Mouse (Mus musculus): ENCODE measurements at regions not wholly inside any gene's neighbourhood (a gene's known extent, or its start where the extent isn't known, plus 50 kb on each side); places are given as distances from the start of the nearest gene placed in this dataset.

GRCm38 (mm10) chr5:68735186-68735585 is 606.3 kb downstream of the Kctd8 start:
- ATAC-seq, result no peak
- H3K4me1 ChIP-seq (ENCODE audit: control insufficient read depth, insufficient read depth, low read length), result no peaks in the 10 kb centered on the region
- H3K4me2 ChIP-seq (ENCODE audit: low read depth, low read length), result no peak overlapping the region
- no peaks in the 10 kb centered on the region for H3K9me3 ChIP-seq (ENCODE audit: control insufficient read depth, low read length)
- H3K27ac ChIP-seq (ENCODE audit: low read length), result no peak overlapping the region
- H3K27me3 ChIP-seq (replicated peaks; ENCODE audit: control insufficient read depth, insufficient read depth, low read length), result no peaks in the 10 kb centered on the region
- WGBS, result 48% methylated on average over 5 of the region's 5 CpGs
- no peak overlapping the region for H3K4me3 ChIP-seq (ENCODE audit: low read length)
- H3K9ac ChIP-seq (ENCODE audit: low read depth, low read length), result no peak overlapping the region
- H3K36me3 ChIP-seq (ENCODE audit: control insufficient read depth, insufficient read depth, low read length), result no peaks in the 10 kb centered on the region

GRCm38 (mm10) chr5:68750499-68750898 is 591.0 kb downstream of the Kctd8 start:
- H3K27me3 ChIP-seq (replicated peaks; ENCODE audit: control insufficient read depth, insufficient read depth, low read length), result no peaks in the 10 kb centered on the region
- 80% methylated on average over 3 of the region's 3 CpGs for WGBS
- H3K27ac ChIP-seq (ENCODE audit: low read length), result no peak overlapping the region
- ATAC-seq, result no peak
- H3K4me1 ChIP-seq (ENCODE audit: control insufficient read depth, insufficient read depth, low read length), result no peaks in the 10 kb centered on the region
- H3K36me3 ChIP-seq (ENCODE audit: control insufficient read depth, insufficient read depth, low read length), result no peaks in the 10 kb centered on the region
- no peak overlapping the region for H3K9ac ChIP-seq (ENCODE audit: low read depth, low read length)
- H3K9me3 ChIP-seq (ENCODE audit: control insufficient read depth, low read length), result no peaks in the 10 kb centered on the region
- no peak overlapping the region for H3K4me2 ChIP-seq (ENCODE audit: low read depth, low read length)
- H3K4me3 ChIP-seq (ENCODE audit: low read length), result no peak overlapping the region

DNA sequence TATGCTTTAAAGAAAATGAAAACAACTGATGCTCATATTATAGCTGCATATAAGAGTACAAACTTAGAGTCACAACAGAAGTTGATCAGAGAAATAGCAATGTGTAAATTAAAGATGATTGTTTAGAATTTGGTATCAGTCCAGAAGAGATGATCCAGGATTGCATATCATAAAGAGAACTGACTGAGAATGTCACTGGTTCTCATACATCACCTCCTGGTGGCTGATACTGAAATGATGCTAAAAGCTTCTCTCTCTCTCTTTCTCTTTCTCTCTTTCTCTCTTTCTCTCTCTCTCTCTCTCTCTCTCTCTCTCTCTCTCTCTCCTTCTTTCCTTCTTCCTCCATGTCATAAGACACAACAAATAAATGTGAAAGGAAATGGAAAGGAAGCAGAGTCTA is 588.5 kb downstream of the Kctd8 start:
- Histone ChIP-seq H3K36me3 (ENCODE audit: control insufficient read depth, insufficient read depth, low read length) (no peaks in the 10 kb centered on the region), H3K4me3 (ENCODE audit: low read length) (no peak overlapping the region), H3K4me2 (ENCODE audit: low read depth, low read length) (no peak overlapping the region), H3K9me3 (ENCODE audit: control insufficient read depth, low read length) (no peaks in the 10 kb centered on the region), H3K9ac (ENCODE audit: low read depth, low read length) (no peak overlapping the region), H3K4me1 (ENCODE audit: control insufficient read depth, insufficient read depth, low read length) (no peaks in the 10 kb centered on the region), H3K27me3 (replicated peaks; ENCODE audit: control insufficient read depth, insufficient read depth, low read length) (no peaks in the 10 kb centered on the region), H3K27ac (ENCODE audit: low read length) (no peak overlapping the region)
- ATAC-seq, result no peak
